Mouse (Mus musculus) heart, embryonic 15.5 days (tissue): ENCODE results near the gene Dffb. TPM values are rescaled to one million over a fixed set of nuclear protein-coding genes. Genes with fewer than 3 reads are reported as not detected.
A peak's percentile ranks its signal among the peaks of the same experiment; 100 is the strongest.

Experiments
- ATAC-seq: fragments of 200-750 bp; cut with Nextera tagmentation; replicated peaks from 2 replicates; pipeline ENCODE4 v1.8.0; 2017; ENCODE audit warnings: low read depth, moderate TSS enrichment; ENCODE audit not compliant: insufficient number of reproducible peaks, insufficient read depth, low FRiP score
- H3K27ac ChIP-seq: fragments of 300-500 bp; sonication (generic); 2 replicates; pipeline ENCODE4 v1.5.1; 2015; ENCODE audit warnings: mild to moderate bottlenecking, inconsistent platforms
- H3K27me3 ChIP-seq: fragments of 300-500 bp; sonication (generic); 2 replicates; pipeline ENCODE4 v1.6.1; 2015; ENCODE audit warnings: inconsistent platforms
- H3K36me3 ChIP-seq: fragments of 300-500 bp; sonication (generic); 2 replicates; pipeline ENCODE4 v1.6.1; 2015; ENCODE audit warnings: mild to moderate bottlenecking, inconsistent platforms
- H3K4me1 ChIP-seq: fragments of 300-500 bp; sonication (generic); replicated peaks from 2 replicates; pipeline ENCODE4 v1.6.1; 2015; ENCODE audit warnings: inconsistent platforms
- H3K4me2 ChIP-seq: fragments of 300-500 bp; sonication (generic); 2 replicates; pipeline ENCODE4 v1.6.1; 2015; ENCODE audit warnings: inconsistent platforms, mild to moderate bottlenecking, moderate library complexity
- H3K4me3 ChIP-seq: fragments of 300-500 bp; sonication (generic); 2 replicates; pipeline ENCODE4 v1.5.1; 2015; ENCODE audit warnings: mild to moderate bottlenecking, inconsistent platforms
- H3K9ac ChIP-seq: fragments of 300-500 bp; sonication (generic); 2 replicates; pipeline ENCODE4 v1.6.1; 2015; ENCODE audit warnings: mild to moderate bottlenecking, inconsistent platforms
- H3K9me3 ChIP-seq: fragments of 300-500 bp; sonication (generic); replicated peaks from 2 replicates; pipeline ENCODE4 v1.6.1; 2016; ENCODE audit warnings: inconsistent platforms
- WGBS: fragments of 180-500 bp; shearing (Covaris S2); methylation state at CpG from one replicate; pipeline ENCODE4 v1.1.7; 2015; ENCODE audit warnings: mixed read lengths; 5-methylcytosine and 5-hydroxymethylcytosine counted together
- polyA plus RNA-seq: library from polyadenylated mRNA; unstranded; fragments of >200 nt; fragmentation: Nextera tagmentation; extraction: Ambion mirVana; gene quantifications from 2 replicates; pipeline ENCODE4 v1.2.1, GENCODE M21; 2015

The Dffb gene
- 5.5 and 8.5 TPM in 2 replicates for polyA plus RNA-seq

- Histone ChIP-seq H3K4me3 (peak within 1 kb of the TSS; percentile 99), H3K9ac (peak within 1 kb of the TSS; percentile 87), H3K36me3 (peaks cover 20% of the 10 kb centered on the region), H3K27me3 (no peaks in the 10 kb centered on the region), H3K4me2 (peak within 1 kb of the TSS; percentile 93), H3K27ac (peak within 1 kb of the TSS; percentile 63), H3K9me3 (no peaks in the 10 kb centered on the region), H3K4me1 (peaks cover 15% of the 10 kb centered on the region)
- ATAC-seq, result peak; percentile 93
- under 1% methylated on average over 68 of the region's 68 CpGs for WGBS
These were observed at the start of gene Dffb, which contains the start of gene Cep104 for GRCm38 (mm10) chr4:153974431-153975291. TSS of gene Dffb (minus strand) at chr4:153975126. TSS of gene Cep104 (plus strand) at chr4:153975194.

- H3K36me3 ChIP-seq, result peaks cover 26% of the 10 kb centered on the region
- H3K4me1 ChIP-seq, result peaks cover 49% of the 10 kb centered on the region
- ATAC-seq, result peak; percentile 37
- 5% methylated on average over 8 of the region's 8 CpGs for WGBS
- H3K4me2 ChIP-seq, result peak overlapping the region; percentile 92
- H3K27me3 ChIP-seq, result peaks cover 14% of the 10 kb centered on the region; the same call in 1 of the 2 replicates
- H3K9me3 ChIP-seq, result no peaks in the 10 kb centered on the region
- H3K9ac ChIP-seq, result peak overlapping the region; percentile 27; the same call in 1 of the 2 replicates
- peak overlapping the region; percentile 75 for H3K27ac ChIP-seq
- peak overlapping the region; percentile 61; the same call in 1 of the 2 replicates for H3K4me3 ChIP-seq
These were observed 49.1 kb upstream of the Dffb start for GRCm38 (mm10) chr4:154023754-154024601.

- H3K9me3 ChIP-seq, result no peaks in the 10 kb centered on the region
- peaks cover 12% of the 10 kb centered on the region; the same call in 1 of the 2 replicates for H3K27me3 ChIP-seq
- no peak overlapping the region for H3K4me3 ChIP-seq
- peaks cover 49% of the 10 kb centered on the region for H3K4me1 ChIP-seq
- no peak overlapping the region for H3K4me2 ChIP-seq
- 36% methylated on average over 4 of the region's 4 CpGs for WGBS
- H3K36me3 ChIP-seq, result peaks cover 37% of the 10 kb centered on the region
- H3K27ac ChIP-seq, result peak overlapping the region; percentile 60; the same call in 1 of the 2 replicates
- no peak for ATAC-seq
- H3K9ac ChIP-seq, result no peak overlapping the region
These were observed 47.9 kb upstream of the Dffb start for GRCm38 (mm10) chr4:154022844-154023243.

- Histone ChIP-seq H3K4me2 (no peak overlapping the region), H3K27me3 (0 out of 2 replicates have a peak, but pooled peaks cover 7% of the 10 kb centered on the region), H3K4me1 (peaks cover 49% of the 10 kb centered on the region), H3K9me3 (no peaks in the 10 kb centered on the region), H3K36me3 (peaks cover 40% of the 10 kb centered on the region), H3K27ac (peak overlapping the region; percentile 60), H3K9ac (no peak overlapping the region), H3K4me3 (no peak overlapping the region)
- no peak; the same call in 1 of the 2 replicates for ATAC-seq
- WGBS, result 68% methylated on average over 4 of the region's 4 CpGs
These were observed 47.5 kb upstream of the Dffb start for GRCm38 (mm10) chr4:154022407-154022806.

- Histone ChIP-seq H3K27me3 (0 out of 2 replicates have a peak, but pooled peaks cover 3% of the 10 kb centered on the region), H3K4me1 (peaks cover 47% of the 10 kb centered on the region), H3K9me3 (no peaks in the 10 kb centered on the region), H3K9ac (no peak overlapping the region), H3K27ac (no peak overlapping the region), H3K4me2 (no peak overlapping the region), H3K36me3 (peaks cover 49% of the 10 kb centered on the region), H3K4me3 (no peak overlapping the region)
- no peak for ATAC-seq
- 78% methylated on average over 9 of the region's 9 CpGs for WGBS
These were observed 46.5 kb upstream of the Dffb start for GRCm38 (mm10) chr4:154021432-154021831.

- H3K27ac ChIP-seq, result no peak overlapping the region
- H3K4me2 ChIP-seq, result no peak overlapping the region
- peaks cover 28% of the 10 kb centered on the region for H3K4me1 ChIP-seq
- H3K9me3 ChIP-seq, result no peaks in the 10 kb centered on the region
- H3K36me3 ChIP-seq, result peaks cover 59% of the 10 kb centered on the region
- ATAC-seq, result no peak
- 70% methylated on average over 7 of the region's 7 CpGs for WGBS
- H3K4me3 ChIP-seq, result no peak overlapping the region
- 0 out of 2 replicates have a peak, but pooled peaks cover 2% of the 10 kb centered on the region for H3K27me3 ChIP-seq
- H3K9ac ChIP-seq, result no peak overlapping the region
These were observed 44.6 kb upstream of the Dffb start for GRCm38 (mm10) chr4:154019571-154019970.

GRCm38 (mm10) chr4:154015476-154015875 is 40.5 kb upstream of the Dffb start:
- H3K9ac ChIP-seq, result no peak overlapping the region
- no peak overlapping the region for H3K4me3 ChIP-seq
- peaks cover 47% of the 10 kb centered on the region for H3K36me3 ChIP-seq
- peaks cover 25% of the 10 kb centered on the region for H3K4me1 ChIP-seq
- no peaks in the 10 kb centered on the region for H3K27me3 ChIP-seq
- ATAC-seq, result no peak
- H3K27ac ChIP-seq, result no peak overlapping the region
- no peaks in the 10 kb centered on the region for H3K9me3 ChIP-seq
- WGBS, result 87% methylated on average over 11 of the region's 11 CpGs
- no peak overlapping the region for H3K4me2 ChIP-seq

- H3K36me3 ChIP-seq, result peaks cover 18% of the 10 kb centered on the region
- WGBS, result under 1% methylated on average over 50 of the region's 55 CpGs
- H3K4me3 ChIP-seq, result peak overlapping the region; percentile 76
- no peaks in the 10 kb centered on the region for H3K27me3 ChIP-seq
- H3K4me1 ChIP-seq, result peaks cover 25% of the 10 kb centered on the region
- peak overlapping the region; percentile 96 for H3K4me2 ChIP-seq
- peak overlapping the region; percentile 87 for H3K9ac ChIP-seq
- H3K9me3 ChIP-seq, result no peaks in the 10 kb centered on the region
- H3K27ac ChIP-seq, result peak overlapping the region; percentile 57
- no peak for ATAC-seq
These were observed 37.4 kb upstream of the Dffb start for GRCm38 (mm10) chr4:154012132-154012882.

- Histone ChIP-seq H3K9me3 (no peaks in the 10 kb centered on the region), H3K36me3 (peaks cover 14% of the 10 kb centered on the region), H3K4me1 (peaks cover 25% of the 10 kb centered on the region), H3K4me2 (peak within 1 kb of the TSS; percentile 96), H3K4me3 (peak within 1 kb of the TSS; percentile 76), H3K27me3 (no peaks in the 10 kb centered on the region), H3K27ac (peak within 1 kb of the TSS; percentile 57), H3K9ac (peak within 1 kb of the TSS; percentile 87)
- under 1% methylated on average over 54 of the region's 59 CpGs for WGBS
- ATAC-seq, result peak; percentile 94
These were observed 36.7 kb upstream of the Dffb start, which contains the start of gene Lrrc47 for GRCm38 (mm10) chr4:154011646-154012089. TSS of gene Lrrc47 (plus strand) at chr4:154011731.

- peaks cover 14% of the 10 kb centered on the region; the same call in 1 of the 2 replicates for H3K36me3 ChIP-seq
- H3K27ac ChIP-seq, result peak overlapping the region; percentile 57; the same call in 1 of the 2 replicates
- H3K9me3 ChIP-seq, result no peaks in the 10 kb centered on the region
- peak overlapping the region; percentile 76 for H3K4me3 ChIP-seq
- H3K9ac ChIP-seq, result peak overlapping the region; percentile 87
- no peak for ATAC-seq
- 29% methylated on average over 13 of the region's 13 CpGs for WGBS
- peaks cover 25% of the 10 kb centered on the region for H3K4me1 ChIP-seq
- H3K4me2 ChIP-seq, result peak overlapping the region; percentile 96
- H3K27me3 ChIP-seq, result no peaks in the 10 kb centered on the region
These were observed 36.1 kb upstream of the Dffb start for GRCm38 (mm10) chr4:154010907-154011645.
